Mouse (Mus musculus) kidney, adult 2 months (tissue): ENCODE measurements around the gene Srsy. TPM values are rescaled to one million over a fixed set of nuclear protein-coding genes. Genes with fewer than 3 reads are reported as not detected.
"Not testable (repeated sequence)": the region's sequence is repeated elsewhere in the genome, so short reads cannot be mapped to it uniquely, and the experiment has no call there.

Source experiments
- DNase-seq: peaks from one replicate; pipeline ENCODE4 v3.0.0; 2021
- H3K27ac ChIP-seq: fragments of 200-500 bp; 2 replicates; pipeline ENCODE4 v1.5.1; 2012; ENCODE audit warnings: low read depth, low read length, control low read depth, inconsistent platforms; ENCODE audit not compliant: insufficient read depth
- H3K27me3 ChIP-seq: fragments of 200-500 bp; replicated peaks from 2 replicates; pipeline ENCODE4 v1.6.1; 2012; ENCODE audit warnings: mild to moderate bottlenecking, moderate library complexity, low read length, inconsistent platforms; ENCODE audit not compliant: control insufficient read depth, insufficient read depth
- H3K36me3 ChIP-seq: fragments of 200-500 bp; 2 replicates; pipeline ENCODE4 v1.6.1; 2012; ENCODE audit warnings: mild to moderate bottlenecking, moderate library complexity, low read length, inconsistent platforms; ENCODE audit not compliant: control insufficient read depth, insufficient read depth
- H3K4me1 ChIP-seq: fragments of 200-500 bp; 2 replicates; pipeline ENCODE4 v1.6.1; 2011; ENCODE audit warnings: low read length; ENCODE audit not compliant: control insufficient read depth, insufficient read depth
- H3K4me3 ChIP-seq: fragments of 200-500 bp; 2 replicates; pipeline ENCODE4 v1.5.1; 2011; ENCODE audit warnings: mild to moderate bottlenecking, low read depth, low read length, control low read depth; ENCODE audit not compliant: insufficient read depth
- WGBS: fragments of 180-500 bp; shearing (Covaris S2); methylation state at CpG from one replicate; pipeline ENCODE4 v1.1.7; 2018; 5-methylcytosine and 5-hydroxymethylcytosine counted together
- polyA plus RNA-seq: library from polyadenylated mRNA; depleted of rRNA; stranded (reverse); fragments of >200 nt; gene quantifications from 2 replicates; pipeline ENCODE4 v1.2.3, GENCODE M21; 2012; rRNA removed

Srsy gene
- not detected in 2 replicates for polyA plus RNA-seq

- not testable (repeated sequence) for H3K27me3 ChIP-seq, H3K27ac ChIP-seq, DNase-seq, H3K4me1 ChIP-seq, H3K36me3 ChIP-seq, H3K4me3 ChIP-seq
- no CpG with 5 or more reads among the region's 1 CpGs for WGBS
These were observed at the start of gene Srsy for GRCm38 (mm10) chrY:17937230-17937629. Srsy (minus strand) TSS chrY:17937330.

Other genes starting within 250 kb of the Srsy start
- gene Gm21904, start 91.1 kb downstream of the Srsy start, polyA plus RNA-seq: not detected in 2 replicates
- gene Gm20772, start 62.6 kb downstream of the Srsy start, polyA plus RNA-seq: not detected in 2 replicates
- gene Gm20831, start 62.6 kb downstream of the Srsy start, polyA plus RNA-seq: not detected in 2 replicates
- gene Gm21764, start 124.5 kb upstream of the Srsy start, polyA plus RNA-seq: not detected in 2 replicates
- not detected in 2 replicates for gene Ssty1, start 151.8 kb upstream of the Srsy start, polyA plus RNA-seq